Mouse (Mus musculus) heart, embryonic 16.5 days (tissue): ENCODE measurements around the gene Olfr654. TPM values are rescaled to one million over a fixed set of nuclear protein-coding genes. Genes with fewer than 3 reads are reported as not detected.

ENCODE experiments used
- ATAC-seq: fragments of 200-750 bp; cut with Nextera tagmentation; replicated peaks from 2 replicates; pipeline ENCODE4 v1.8.0; 2017; ENCODE audit warnings: moderate number of reproducible peaks; ENCODE audit not compliant: insufficient read depth, low FRiP score; ENCODE audit errors: extremely low read depth
- H3K27ac ChIP-seq: fragments of 300-500 bp; sonication (generic); 2 replicates; pipeline ENCODE4 v1.5.1; 2014; ENCODE audit warnings: mild to moderate bottlenecking, low read length, control low read depth, moderate library complexity
- H3K27me3 ChIP-seq: fragments of 300-500 bp; sonication (generic); 2 replicates; pipeline ENCODE4 v1.6.1; 2014; ENCODE audit warnings: low read length, mixed read lengths; ENCODE audit not compliant: control insufficient read depth, insufficient read depth
- H3K36me3 ChIP-seq: fragments of 300-500 bp; sonication (generic); 2 replicates; pipeline ENCODE4 v1.6.1; 2014; ENCODE audit not compliant: control insufficient read depth, insufficient read depth
- H3K4me1 ChIP-seq: fragments of 300-500 bp; sonication (generic); 2 replicates; pipeline ENCODE4 v1.6.1; 2014; ENCODE audit warnings: low read length, mixed read lengths; ENCODE audit not compliant: control insufficient read depth, insufficient read depth
- H3K4me2 ChIP-seq: fragments of 300-500 bp; sonication (generic); 2 replicates; pipeline ENCODE4 v1.6.1; 2014; ENCODE audit warnings: low read depth, mild to moderate bottlenecking, control low read depth, low read length
- H3K4me3 ChIP-seq: fragments of 300-500 bp; sonication (generic); 2 replicates; pipeline ENCODE4 v1.5.1; 2014; ENCODE audit warnings: mild to moderate bottlenecking, control low read depth, low read length
- H3K9ac ChIP-seq: fragments of 300-500 bp; sonication (generic); 2 replicates; pipeline ENCODE4 v1.6.1; 2014; ENCODE audit warnings: low read length, control low read depth
- H3K9me3 ChIP-seq: fragments of 300-500 bp; sonication (generic); replicated peaks from 2 replicates; pipeline ENCODE4 v1.6.1; 2016; ENCODE audit warnings: low read length; ENCODE audit not compliant: control insufficient read depth
- WGBS: fragments of 180-500 bp; shearing (Covaris S2); extraction: QIAGEN DNeasy Blood & Tissue Kit; methylation state at CpG from one replicate; pipeline ENCODE4 v1.1.7; 2014; 5-methylcytosine and 5-hydroxymethylcytosine counted together
- polyA plus RNA-seq: library from polyadenylated mRNA; unstranded; fragments of >200 nt; fragmentation: Nextera tagmentation; extraction: Ambion mirVana; gene quantifications from 2 replicates; pipeline ENCODE4 v1.2.1, GENCODE M21; 2015

The Olfr654 gene
- not detected in 2 replicates for polyA plus RNA-seq

DNA sequence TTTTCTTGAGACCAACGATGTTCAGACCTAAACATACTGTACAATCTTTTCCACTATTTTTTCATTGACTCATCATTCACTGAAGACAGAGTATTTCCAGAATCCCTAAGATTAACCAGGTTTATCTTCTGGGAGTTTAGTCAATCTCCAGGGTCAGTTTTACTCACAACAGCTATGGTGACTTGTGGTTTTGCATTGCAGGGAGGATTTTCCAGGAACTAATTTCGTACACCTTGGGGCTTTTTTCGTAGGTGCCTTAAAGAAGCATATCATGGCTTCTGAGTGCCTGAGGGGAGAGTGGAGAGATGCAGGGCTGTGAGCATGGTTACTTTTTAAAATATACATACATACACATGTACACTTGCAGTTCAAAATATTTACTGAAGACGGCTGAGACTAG is at the start of gene Olfr654:
Olfr654 (plus strand) TSS at position 301 of the 400 bp plus-strand sequence.
- H3K4me1 ChIP-seq, result no peaks in the 10 kb centered on the region
- H3K27ac ChIP-seq, result no peak within 1 kb of the TSS
- 76% methylated on average over 4 of the region's 4 CpGs for WGBS
- no peak within 1 kb of the TSS for H3K4me2 ChIP-seq
- no peaks in the 10 kb centered on the region for H3K9me3 ChIP-seq
- H3K27me3 ChIP-seq, result no peaks in the 10 kb centered on the region
- H3K9ac ChIP-seq, result no peak within 1 kb of the TSS
- no peaks in the 10 kb centered on the region for H3K36me3 ChIP-seq
- no peak for ATAC-seq
- no peak within 1 kb of the TSS for H3K4me3 ChIP-seq

DNA sequence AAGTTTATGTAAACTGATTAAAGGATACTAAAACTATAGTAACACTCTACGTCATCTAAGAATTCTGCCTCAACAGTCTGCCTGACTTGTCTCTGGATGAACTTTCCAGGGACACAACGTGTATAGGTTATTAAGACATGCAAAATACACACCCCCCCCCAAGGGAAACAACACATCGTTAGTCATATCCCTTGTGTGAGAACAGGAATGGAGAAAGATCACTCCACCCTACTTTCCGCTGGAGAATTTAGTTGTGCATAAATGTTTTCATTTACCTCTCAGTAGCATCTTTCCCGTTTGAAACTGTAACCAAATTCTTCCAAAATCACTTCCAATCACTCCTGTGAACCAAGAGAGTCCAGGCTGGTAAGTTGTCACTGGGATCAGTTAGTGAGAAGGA is 37.0 kb upstream of the Olfr654 start, which contains the start of gene Olfr651:
Olfr651 (plus strand) TSS at position 301 of the 400 bp plus-strand sequence.
- H3K27ac ChIP-seq, result no peak within 1 kb of the TSS
- H3K9me3 ChIP-seq, result no peaks in the 10 kb centered on the region
- no peaks in the 10 kb centered on the region for H3K27me3 ChIP-seq
- no peaks in the 10 kb centered on the region for H3K36me3 ChIP-seq
- 69% methylated on average over 5 of the region's 5 CpGs for WGBS
- no peaks in the 10 kb centered on the region for H3K4me1 ChIP-seq
- no peak within 1 kb of the TSS for H3K9ac ChIP-seq
- no peak for ATAC-seq
- no peak within 1 kb of the TSS for H3K4me2 ChIP-seq
- no peak within 1 kb of the TSS for H3K4me3 ChIP-seq

DNA sequence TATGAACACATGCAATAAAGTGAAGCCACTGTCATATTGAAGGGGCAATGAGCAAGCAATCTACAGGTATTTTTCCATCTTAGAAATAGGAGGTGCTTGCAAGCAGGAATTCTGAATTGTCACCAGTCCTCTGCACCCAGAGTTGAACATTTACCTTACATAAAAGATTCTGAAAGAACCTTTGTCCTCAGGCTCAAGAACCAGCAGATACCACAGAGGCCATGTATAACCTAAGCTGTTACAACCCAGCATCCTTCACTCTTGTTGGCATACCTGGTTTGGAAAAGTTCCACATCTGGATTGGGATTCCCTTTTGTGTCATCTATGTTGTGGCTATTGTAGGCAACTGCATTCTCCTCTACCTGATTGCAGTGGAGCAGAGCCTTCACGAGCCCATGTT is 34.1 kb upstream of the Olfr654 start:
- H3K27me3 ChIP-seq, result no peaks in the 10 kb centered on the region
- no peak overlapping the region for H3K4me2 ChIP-seq
- no peak overlapping the region for H3K9ac ChIP-seq
- no peak overlapping the region for H3K27ac ChIP-seq
- 46% methylated on average over 1 of the region's 1 CpGs for WGBS
- H3K36me3 ChIP-seq, result no peaks in the 10 kb centered on the region
- H3K4me3 ChIP-seq, result no peak overlapping the region
- no peaks in the 10 kb centered on the region for H3K4me1 ChIP-seq
- no peak for ATAC-seq
- no peaks in the 10 kb centered on the region for H3K9me3 ChIP-seq

DNA sequence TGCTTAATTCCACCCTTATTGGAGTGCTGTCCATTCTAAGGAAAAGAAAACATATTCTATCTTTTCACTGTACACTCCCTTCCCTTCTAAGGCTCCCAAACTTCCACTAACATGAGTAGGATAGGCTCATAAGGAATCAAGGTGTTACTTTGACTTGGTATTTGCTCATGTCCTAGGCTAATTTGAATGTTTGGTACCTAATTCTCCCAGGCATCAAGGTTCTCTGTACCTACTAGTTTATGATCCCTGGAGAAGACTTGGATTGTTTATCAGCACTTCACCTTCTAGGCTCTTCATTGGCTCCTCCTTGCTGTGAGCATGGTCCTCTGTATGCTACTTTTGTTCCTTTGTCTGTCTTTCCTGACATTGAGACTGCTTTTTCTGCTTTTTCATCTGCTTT is 26.2 kb upstream of the Olfr654 start, which contains the start of gene Olfr652:
Olfr652 (plus strand) TSS at position 301 of the 400 bp plus-strand sequence.
- H3K9ac ChIP-seq, result no peak within 1 kb of the TSS
- H3K27ac ChIP-seq, result no peak within 1 kb of the TSS
- no peaks in the 10 kb centered on the region for H3K4me1 ChIP-seq
- no peaks in the 10 kb centered on the region for H3K27me3 ChIP-seq
- no peak within 1 kb of the TSS for H3K4me2 ChIP-seq
- H3K9me3 ChIP-seq, result no peaks in the 10 kb centered on the region
- no peak within 1 kb of the TSS for H3K4me3 ChIP-seq
- ATAC-seq, result no peak
- H3K36me3 ChIP-seq, result no peaks in the 10 kb centered on the region

DNA sequence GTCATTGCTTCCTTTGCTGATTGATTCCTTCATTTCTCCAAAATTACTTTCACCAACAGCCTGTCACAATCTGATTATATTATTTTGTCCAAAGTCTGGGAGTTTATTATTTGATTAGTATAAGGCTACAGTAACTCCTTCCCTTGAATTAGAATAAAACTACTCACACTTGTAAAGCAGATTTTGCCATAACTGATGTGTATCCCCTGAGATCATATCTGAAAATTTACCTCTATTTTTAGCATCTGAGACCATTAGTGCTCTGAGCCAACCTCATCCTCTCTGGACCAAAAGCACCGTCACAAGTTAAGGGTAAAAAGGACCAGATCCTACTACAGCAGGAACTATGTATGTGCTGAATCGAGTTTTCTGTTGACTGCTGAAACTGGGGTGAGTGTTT is 9.8 kb upstream of the Olfr654 start, which contains the start of gene Olfr653:
Olfr653 (plus strand) TSS at position 301 of the 400 bp plus-strand sequence.
- Histone ChIP-seq H3K27ac (no peak within 1 kb of the TSS), H3K4me3 (no peak within 1 kb of the TSS), H3K36me3 (no peaks in the 10 kb centered on the region), H3K9me3 (no peaks in the 10 kb centered on the region), H3K9ac (no peak within 1 kb of the TSS), H3K4me1 (no peaks in the 10 kb centered on the region), H3K4me2 (no peak within 1 kb of the TSS), H3K27me3 (no peaks in the 10 kb centered on the region)
- WGBS, result 42% methylated on average over 2 of the region's 2 CpGs
- no peak for ATAC-seq

DNA sequence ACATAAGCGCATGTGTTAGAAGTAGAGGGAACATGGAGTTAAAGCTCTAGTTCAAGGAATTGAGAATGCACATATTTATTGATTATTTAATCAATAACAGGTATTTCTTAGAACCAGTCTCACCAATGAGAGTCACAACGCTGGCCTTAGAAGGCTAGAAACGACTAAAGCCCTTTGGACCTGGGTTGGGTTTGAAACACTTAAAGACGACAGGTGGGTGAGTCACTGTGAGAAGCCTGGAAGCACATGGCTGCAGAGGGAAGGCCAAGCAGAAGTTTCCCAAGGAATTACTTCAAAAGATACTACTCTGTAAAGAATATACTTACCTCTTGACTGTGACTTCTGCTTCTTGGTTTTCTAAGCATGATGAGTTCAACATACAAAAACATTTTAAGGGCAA is 6.0 kb upstream of the Olfr654 start:
- Histone ChIP-seq H3K36me3 (no peaks in the 10 kb centered on the region), H3K4me1 (no peaks in the 10 kb centered on the region), H3K9ac (no peak overlapping the region), H3K27me3 (no peaks in the 10 kb centered on the region), H3K4me2 (no peak overlapping the region), H3K27ac (no peak overlapping the region), H3K4me3 (no peak overlapping the region), H3K9me3 (no peaks in the 10 kb centered on the region)
- 86% methylated on average over 4 of the region's 4 CpGs for WGBS
- no peak for ATAC-seq

DNA sequence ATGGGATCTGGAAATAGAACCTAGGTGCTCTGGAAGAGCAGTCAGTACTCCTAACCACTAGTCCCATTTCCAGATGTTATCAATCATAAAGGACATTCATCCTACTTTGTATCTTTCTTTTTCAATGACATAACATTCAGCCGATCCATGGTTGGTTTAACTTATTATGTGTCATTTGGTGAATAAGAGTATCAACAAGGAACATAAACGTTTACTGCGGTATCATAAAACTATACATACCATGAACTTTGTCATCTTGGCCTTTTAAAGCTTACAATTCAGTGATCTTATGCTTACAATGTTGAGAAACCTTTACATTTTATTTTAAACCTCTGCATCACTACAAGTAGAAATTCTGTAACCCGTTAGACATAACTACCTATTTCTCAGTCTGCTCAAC is 5.4 kb upstream of the Olfr654 start:
- Histone ChIP-seq H3K4me2 (no peak overlapping the region), H3K9ac (no peak overlapping the region), H3K36me3 (no peaks in the 10 kb centered on the region), H3K9me3 (no peaks in the 10 kb centered on the region), H3K27ac (no peak overlapping the region), H3K4me1 (no peaks in the 10 kb centered on the region), H3K4me3 (no peak overlapping the region), H3K27me3 (no peaks in the 10 kb centered on the region)
- ATAC-seq, result no peak
- WGBS, result 83% methylated on average over 4 of the region's 4 CpGs

DNA sequence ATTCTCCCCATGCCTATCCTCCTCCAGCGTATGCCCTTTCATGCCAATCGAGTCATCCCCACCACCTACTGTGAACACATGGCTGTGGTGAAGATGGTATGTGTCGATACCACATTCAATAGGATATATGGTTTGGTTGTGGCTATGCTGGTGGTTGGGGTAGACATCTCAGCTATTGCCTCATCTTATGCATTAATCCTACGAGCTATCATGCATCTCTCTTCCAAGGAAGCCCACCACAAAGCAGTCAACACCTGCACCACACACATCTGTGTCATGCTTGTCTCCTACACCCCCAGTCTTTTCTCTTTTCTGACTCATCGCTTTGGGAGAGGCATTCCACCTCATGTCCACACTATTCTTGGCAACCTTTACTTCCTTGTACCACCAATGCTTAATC is 1.4 kb downstream of the Olfr654 start:
- H3K4me3 ChIP-seq, result no peak overlapping the region
- H3K27ac ChIP-seq, result no peak overlapping the region
- H3K4me1 ChIP-seq, result no peaks in the 10 kb centered on the region
- H3K9ac ChIP-seq, result no peak overlapping the region
- H3K36me3 ChIP-seq, result no peaks in the 10 kb centered on the region
- ATAC-seq, result no peak
- no peaks in the 10 kb centered on the region for H3K27me3 ChIP-seq
- WGBS, result 75% methylated on average over 5 of the region's 5 CpGs
- H3K4me2 ChIP-seq, result no peak overlapping the region
- H3K9me3 ChIP-seq, result no peaks in the 10 kb centered on the region

DNA sequence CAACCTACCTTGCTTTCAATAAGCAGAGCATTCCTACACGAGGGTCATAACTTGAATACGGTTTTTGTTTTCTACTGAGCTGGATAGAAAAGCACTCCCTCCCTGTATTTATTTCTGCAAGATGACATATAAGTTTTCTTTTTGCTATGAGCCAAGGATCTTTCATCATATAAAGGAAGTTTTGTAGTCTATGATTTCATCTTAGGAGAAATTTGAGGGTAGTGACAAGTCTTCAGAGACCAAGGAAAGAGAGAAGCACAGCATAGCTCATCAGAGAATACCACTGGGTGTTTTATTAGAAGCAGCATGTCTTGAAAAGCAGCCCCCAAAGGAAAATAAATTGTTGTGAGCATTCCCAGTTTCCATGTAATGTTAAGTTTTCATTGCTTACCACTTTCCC is 14.9 kb downstream of the Olfr654 start, which contains the start of gene Olfr655:
Olfr655 (minus strand) TSS at position 101 of the 400 bp plus-strand sequence.
- H3K4me1 ChIP-seq, result no peaks in the 10 kb centered on the region
- ATAC-seq, result no peak
- WGBS, result 79% methylated on average over 2 of the region's 2 CpGs

More for the DNA sequence above, 14.9 kb downstream of the Olfr654 start, which contains the start of gene Olfr655:
- Histone ChIP-seq H3K9me3 (no peaks in the 10 kb centered on the region), H3K9ac (no peak within 1 kb of the TSS), H3K4me3 (no peak within 1 kb of the TSS), H3K27ac (no peak within 1 kb of the TSS), H3K36me3 (no peaks in the 10 kb centered on the region), H3K27me3 (no peaks in the 10 kb centered on the region), H3K4me2 (no peak within 1 kb of the TSS)
